Mouse (Mus musculus) embryonic facial prominence, embryonic 11.5 days (tissue): ENCODE measurements around the gene Gucy1b1. TPM values are rescaled to one million over a fixed set of nuclear protein-coding genes. Genes with fewer than 3 reads are reported as not detected.
A peak's percentile ranks its signal among the peaks of the same experiment; 100 is the strongest.

Source experiments
- ATAC-seq: fragments of 200-750 bp; cut with Nextera tagmentation; replicated peaks from 2 replicates; pipeline ENCODE4 v1.8.0; 2017; ENCODE audit warnings: low read depth; ENCODE audit not compliant: insufficient number of reproducible peaks, low FRiP score, low TSS enrichment
- DNase-seq: peaks from one replicate; pipeline ENCODE4 v3.0.0-alpha.2; 2015; ENCODE audit warnings: low spot score
- H3K27ac ChIP-seq: fragments of 300-500 bp; sonication (generic); replicated peaks from 2 replicates; pipeline ENCODE4 v1.5.1; 2014; ENCODE audit warnings: mild to moderate bottlenecking, low read depth, low read length, control low read depth
- H3K27me3 ChIP-seq: fragments of 300-500 bp; sonication (generic); 2 replicates; pipeline ENCODE4 v1.6.1; 2014; ENCODE audit warnings: mild to moderate bottlenecking, low read length, moderate library complexity, mixed read lengths; ENCODE audit not compliant: control insufficient read depth, insufficient read depth
- H3K36me3 ChIP-seq: fragments of 300-500 bp; sonication (generic); replicated peaks from 2 replicates; pipeline ENCODE4 v1.6.1; 2014; ENCODE audit warnings: low read depth, mild to moderate bottlenecking, low read length, moderate library complexity, mixed read lengths; ENCODE audit not compliant: control insufficient read depth, insufficient read depth
- H3K4me1 ChIP-seq: fragments of 300-500 bp; sonication (generic); 2 replicates; pipeline ENCODE4 v1.6.1; 2014; ENCODE audit warnings: low read length, mixed read lengths; ENCODE audit not compliant: control insufficient read depth, insufficient read depth
- H3K4me2 ChIP-seq: fragments of 300-500 bp; sonication (generic); 2 replicates; pipeline ENCODE4 v1.6.1; 2014; ENCODE audit warnings: low read depth, mild to moderate bottlenecking, control low read depth, low read length, moderate library complexity
- H3K4me3 ChIP-seq: fragments of 300-500 bp; sonication (generic); 2 replicates; pipeline ENCODE4 v1.5.1; 2014; ENCODE audit warnings: low read depth, low read length, control low read depth
- H3K9ac ChIP-seq: fragments of 300-500 bp; sonication (generic); replicated peaks from 2 replicates; pipeline ENCODE4 v1.6.1; 2014; ENCODE audit warnings: mild to moderate bottlenecking, control low read depth, low read length
- H3K9me3 ChIP-seq: fragments of 300-500 bp; sonication (generic); replicated peaks from 2 replicates; pipeline ENCODE4 v1.6.1; 2016; ENCODE audit warnings: mild to moderate bottlenecking, low read length, inconsistent platforms, mixed read lengths; ENCODE audit not compliant: control insufficient read depth
- WGBS: fragments of 180-500 bp; shearing (Covaris S2); extraction: QIAGEN DNeasy Blood & Tissue Kit; methylation state at CpG from one replicate; pipeline ENCODE4 v1.1.7; 2014; 5-methylcytosine and 5-hydroxymethylcytosine counted together
- polyA plus RNA-seq: library from polyadenylated mRNA; unstranded; fragments of >200 nt; fragmentation: Nextera tagmentation; extraction: Ambion mirVana; gene quantifications from 2 replicates; pipeline ENCODE4 v1.2.1, GENCODE M21; 2014

The Gucy1b1 gene
- polyA plus RNA-seq, 1 experiment from 2014 or later: 8.1 TPM

GRCm38 (mm10) chr3:82048078-82048477, 26.4 kb downstream of the Gucy1b1 start:
- DNase-seq: no peak
- no peaks in the 10 kb centered on the region for H3K36me3 ChIP-seq
- no peaks in the 10 kb centered on the region for H3K27me3 ChIP-seq
- H3K27ac ChIP-seq: no peak overlapping the region
- 55% methylated on average over 4 of the region's 4 CpGs for WGBS
- no peak for ATAC-seq
- H3K4me3 ChIP-seq: no peak overlapping the region
- H3K4me1 ChIP-seq: no peaks in the 10 kb centered on the region
- no peaks in the 10 kb centered on the region for H3K9me3 ChIP-seq
- no peak overlapping the region for H3K4me2 ChIP-seq
- no peak overlapping the region for H3K9ac ChIP-seq

DNA sequence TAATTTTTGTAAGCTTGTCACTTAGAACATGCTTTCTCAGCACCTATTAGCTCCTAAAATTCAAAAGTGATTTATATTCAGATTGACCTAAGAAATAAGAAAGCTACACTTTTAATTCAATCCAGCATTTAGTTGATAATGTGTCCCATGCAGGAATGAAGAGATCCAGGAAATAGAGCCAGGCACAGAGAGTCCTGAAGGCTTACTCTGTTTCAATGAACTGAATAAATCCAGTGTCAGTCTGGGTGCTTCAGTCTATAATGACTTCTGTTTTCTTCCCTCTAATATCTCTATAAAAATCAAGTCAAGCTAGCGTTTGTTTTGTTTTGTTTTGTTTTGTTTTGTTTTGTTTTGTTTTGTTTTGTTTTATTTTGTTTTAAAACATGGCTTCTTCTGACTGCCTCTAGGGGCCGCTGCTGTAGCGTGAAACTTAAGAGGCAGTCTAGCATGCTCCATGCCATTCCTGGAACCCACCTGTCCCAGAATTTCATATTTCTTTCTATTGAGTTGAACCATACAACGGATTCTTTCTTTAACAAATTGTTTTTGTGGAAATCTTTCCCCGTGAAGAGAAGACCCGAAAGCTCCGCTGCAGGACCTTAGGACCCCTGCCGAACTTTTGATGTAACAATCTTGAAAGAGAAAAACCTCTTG, 27.3 kb downstream of the Gucy1b1 start:
- Histone ChIP-seq H3K27me3 (no peaks in the 10 kb centered on the region), H3K9ac (no peak overlapping the region), H3K4me2 (no peak overlapping the region), H3K9me3 (no peaks in the 10 kb centered on the region), H3K27ac (no peak overlapping the region), H3K4me1 (no peaks in the 10 kb centered on the region), H3K36me3 (no peaks in the 10 kb centered on the region), H3K4me3 (no peak overlapping the region)
- WGBS: 36% methylated on average over 8 of the region's 8 CpGs
- DNase-seq (peak; percentile 64), ATAC-seq (no peak)

- no peak overlapping the region for H3K4me3 ChIP-seq
- no peaks in the 10 kb centered on the region for H3K27me3 ChIP-seq
- no peak for ATAC-seq
- no peak for DNase-seq
- H3K4me1 ChIP-seq: no peaks in the 10 kb centered on the region
- no peaks in the 10 kb centered on the region for H3K36me3 ChIP-seq
- 89% methylated on average over 8 of the region's 8 CpGs for WGBS
- no peak overlapping the region for H3K27ac ChIP-seq
- H3K9ac ChIP-seq: no peak overlapping the region
- no peaks in the 10 kb centered on the region for H3K9me3 ChIP-seq
- H3K4me2 ChIP-seq: no peak overlapping the region
These were observed 28.4 kb downstream of the Gucy1b1 start for GRCm38 (mm10) chr3:82046087-82046486.

DNA sequence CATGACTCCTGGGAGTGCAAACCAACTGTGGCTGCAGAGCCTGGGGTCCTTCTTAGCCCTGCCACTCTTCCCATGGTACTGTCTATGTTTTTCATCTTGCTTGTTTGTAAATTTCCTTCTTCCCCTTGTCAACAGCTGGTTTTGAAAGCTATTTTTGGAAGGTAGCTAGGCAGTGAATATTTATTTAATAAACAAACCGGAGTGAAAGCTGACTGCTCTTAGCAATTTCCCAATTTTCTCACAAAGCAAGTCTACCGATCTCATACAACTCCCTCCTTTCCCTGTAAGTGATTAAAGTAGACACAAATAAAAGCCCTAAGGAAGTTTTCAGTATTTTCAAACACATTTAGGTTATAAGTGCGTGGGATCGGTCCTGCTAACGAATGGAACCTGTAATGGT, 29.6 kb downstream of the Gucy1b1 start:
- Histone ChIP-seq H3K36me3 (no peaks in the 10 kb centered on the region), H3K27me3 (no peaks in the 10 kb centered on the region), H3K9ac (no peak overlapping the region), H3K9me3 (no peaks in the 10 kb centered on the region), H3K4me3 (no peak overlapping the region), H3K4me2 (no peak overlapping the region), H3K4me1 (no peaks in the 10 kb centered on the region), H3K27ac (no peak overlapping the region)
- ATAC-seq (no peak), DNase-seq (no peak)
- 77% methylated on average over 5 of the region's 5 CpGs for WGBS

DNA sequence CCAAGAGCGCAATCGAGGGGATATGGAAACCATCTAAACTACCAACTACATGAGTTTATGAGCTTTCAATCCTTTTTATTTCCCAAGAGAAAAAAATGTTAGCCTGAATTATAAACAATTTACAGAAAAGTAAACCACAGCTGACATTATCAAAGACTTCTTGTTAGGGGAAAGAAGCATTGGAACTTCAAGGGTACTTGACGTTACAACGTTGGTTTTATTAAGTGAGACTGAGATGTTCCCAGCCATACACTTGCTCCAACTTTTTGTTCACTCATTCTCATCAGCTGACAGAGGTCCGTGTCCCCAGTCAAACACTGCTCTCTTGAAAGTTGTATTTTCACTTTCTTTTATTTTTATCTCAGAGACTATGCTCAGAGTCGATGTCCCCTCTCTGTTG, 30.8 kb downstream of the Gucy1b1 start:
- Histone ChIP-seq H3K4me2 (no peak overlapping the region), H3K27ac (no peak overlapping the region), H3K27me3 (no peaks in the 10 kb centered on the region), H3K4me1 (no peaks in the 10 kb centered on the region), H3K9me3 (no peaks in the 10 kb centered on the region), H3K4me3 (no peak overlapping the region), H3K9ac (no peak overlapping the region), H3K36me3 (no peaks in the 10 kb centered on the region)
- DNase-seq (no peak), ATAC-seq (no peak)
- WGBS: 83% methylated on average over 6 of the region's 6 CpGs

- Histone ChIP-seq H3K9ac (no peak overlapping the region), H3K4me3 (no peak overlapping the region), H3K36me3 (no peaks in the 10 kb centered on the region), H3K27me3 (no peaks in the 10 kb centered on the region), H3K4me2 (no peak overlapping the region), H3K9me3 (no peaks in the 10 kb centered on the region), H3K27ac (no peak overlapping the region), H3K4me1 (no peaks in the 10 kb centered on the region)
- DNase-seq (no peak), ATAC-seq (no peak)
- WGBS: 77% methylated on average over 2 of the region's 2 CpGs
These were observed 38.0 kb downstream of the Gucy1b1 start for GRCm38 (mm10) chr3:82036262-82037044.

DNA sequence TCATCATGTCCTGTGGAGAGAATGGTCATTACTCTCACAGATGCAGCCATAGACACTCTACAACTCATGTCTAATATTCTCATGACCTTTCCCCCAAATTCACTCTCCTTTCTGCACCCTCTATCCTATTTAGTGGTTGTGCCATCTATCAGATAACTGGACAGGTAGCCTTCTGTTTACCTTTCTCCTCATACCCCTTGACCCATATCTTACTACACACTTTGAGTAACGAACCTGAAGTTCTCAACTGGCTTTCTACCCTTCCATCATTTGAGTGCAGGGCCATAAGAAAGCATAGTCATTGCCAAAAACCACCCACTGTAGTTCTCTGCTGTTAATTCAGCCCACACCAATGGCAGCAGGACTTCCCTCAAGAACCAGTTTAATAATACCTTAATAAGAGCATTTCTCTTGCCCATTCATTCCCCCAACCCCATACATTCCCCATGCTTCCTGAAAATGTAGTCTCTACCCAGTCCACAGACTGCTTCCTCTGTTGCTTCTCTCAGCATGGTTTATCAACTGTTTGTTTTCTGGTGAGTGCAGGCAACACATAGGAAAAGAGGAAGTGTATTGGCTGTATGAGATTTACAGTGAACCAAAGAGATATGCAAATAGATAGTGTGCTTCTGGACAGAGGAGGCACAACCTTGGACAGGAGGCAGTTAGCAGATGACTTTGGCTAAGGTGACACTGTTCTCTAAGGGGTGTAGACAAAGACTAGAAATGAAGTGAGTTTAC, 44.3 kb downstream of the Gucy1b1 start:
- Histone ChIP-seq H3K4me1 (no peaks in the 10 kb centered on the region), H3K4me3 (no peak overlapping the region), H3K9me3 (no peaks in the 10 kb centered on the region), H3K27ac (no peak overlapping the region), H3K36me3 (no peaks in the 10 kb centered on the region), H3K4me2 (no peak overlapping the region), H3K9ac (no peak overlapping the region), H3K27me3 (no peaks in the 10 kb centered on the region)
- DNase-seq (no peak), ATAC-seq (no peak)
- 62% methylated on average over 1 of the region's 1 CpGs for WGBS

- H3K27me3 ChIP-seq: no peaks in the 10 kb centered on the region
- WGBS: 1% methylated on average over 3 of the region's 3 CpGs
These were observed 45.3 kb downstream of the Gucy1b1 start for GRCm38 (mm10) chr3:82029229-82029628.

More at GRCm38 (mm10) chr3:82029229-82029628, 45.3 kb downstream of the Gucy1b1 start:
- Histone ChIP-seq H3K4me1 (no peaks in the 10 kb centered on the region), H3K36me3 (no peaks in the 10 kb centered on the region), H3K9me3 (no peaks in the 10 kb centered on the region), H3K4me2 (no peak overlapping the region), H3K4me3 (no peak overlapping the region), H3K27ac (no peak overlapping the region), H3K9ac (no peak overlapping the region)
- ATAC-seq (no peak), DNase-seq (peak; percentile 61)
